Mouse (Mus musculus): ENCODE results near the gene Cnn1. TPM values are rescaled to one million over a fixed set of nuclear protein-coding genes. Genes with fewer than 3 reads are reported as not detected.

Cnn1 gene
- polyA plus RNA-seq, 1 experiment from 2014 or later = 322 TPM

- ATAC-seq (replicated peaks; ENCODE audit: low FRiP score, low TSS enrichment, low read depth) (peak; percentile 74), DNase-seq (ENCODE audit: low spot score) (peak; percentile 68)
- peaks cover 7% of the 10 kb centered on the region; the same call in 1 of the 2 replicates for H3K4me1 ChIP-seq (replicated peaks; ENCODE audit: control insufficient read depth, insufficient read depth, low read length)
- H3K9me3 ChIP-seq (ENCODE audit: control insufficient read depth, low read length) = no peaks in the 10 kb centered on the region
- H3K4me3 ChIP-seq (ENCODE audit: low read depth, low read length) = peak overlapping the region; percentile 36
- no peaks in the 10 kb centered on the region for H3K27me3 ChIP-seq (replicated peaks; ENCODE audit: control insufficient read depth, insufficient read depth, low read length)
- H3K36me3 ChIP-seq (ENCODE audit: control insufficient read depth, insufficient read depth, low read length) = no peaks in the 10 kb centered on the region
- H3K27ac ChIP-seq (ENCODE audit: low read depth) = no peak overlapping the region
- peak overlapping the region; percentile 74 for H3K4me2 ChIP-seq (ENCODE audit: low read length)
- 1% methylated on average over 34 of the region's 35 CpGs for WGBS
- H3K9ac ChIP-seq (ENCODE audit: low read length) = peak overlapping the region; percentile 29; the same call in 1 of the 2 replicates
Measured at GRCm38 (mm10) chr9:22131226-22131981, 32.4 kb downstream of the Cnn1 start.

- WGBS = 34% methylated on average over 11 of the region's 11 CpGs
- Histone ChIP-seq H3K9ac (ENCODE audit: low read length) (no peak overlapping the region), H3K27me3 (replicated peaks; ENCODE audit: control insufficient read depth, insufficient read depth, low read length) (no peaks in the 10 kb centered on the region), H3K36me3 (ENCODE audit: control insufficient read depth, insufficient read depth, low read length) (no peaks in the 10 kb centered on the region), H3K9me3 (ENCODE audit: control insufficient read depth, low read length) (no peaks in the 10 kb centered on the region), H3K4me3 (ENCODE audit: low read depth, low read length) (peak overlapping the region; percentile 36), H3K4me2 (ENCODE audit: low read length) (peak overlapping the region; percentile 74), H3K4me1 (replicated peaks; ENCODE audit: control insufficient read depth, insufficient read depth, low read length) (peaks cover 7% of the 10 kb centered on the region; the same call in 1 of the 2 replicates), H3K27ac (ENCODE audit: low read depth) (no peak overlapping the region)
- ATAC-seq (replicated peaks; ENCODE audit: low FRiP score, low TSS enrichment, low read depth) (peak; percentile 40; the same call in 1 of the 2 replicates), DNase-seq (ENCODE audit: low spot score) (no peak)
Measured at GRCm38 (mm10) chr9:22132220-22132619, 33.2 kb downstream of the Cnn1 start.

DNA sequence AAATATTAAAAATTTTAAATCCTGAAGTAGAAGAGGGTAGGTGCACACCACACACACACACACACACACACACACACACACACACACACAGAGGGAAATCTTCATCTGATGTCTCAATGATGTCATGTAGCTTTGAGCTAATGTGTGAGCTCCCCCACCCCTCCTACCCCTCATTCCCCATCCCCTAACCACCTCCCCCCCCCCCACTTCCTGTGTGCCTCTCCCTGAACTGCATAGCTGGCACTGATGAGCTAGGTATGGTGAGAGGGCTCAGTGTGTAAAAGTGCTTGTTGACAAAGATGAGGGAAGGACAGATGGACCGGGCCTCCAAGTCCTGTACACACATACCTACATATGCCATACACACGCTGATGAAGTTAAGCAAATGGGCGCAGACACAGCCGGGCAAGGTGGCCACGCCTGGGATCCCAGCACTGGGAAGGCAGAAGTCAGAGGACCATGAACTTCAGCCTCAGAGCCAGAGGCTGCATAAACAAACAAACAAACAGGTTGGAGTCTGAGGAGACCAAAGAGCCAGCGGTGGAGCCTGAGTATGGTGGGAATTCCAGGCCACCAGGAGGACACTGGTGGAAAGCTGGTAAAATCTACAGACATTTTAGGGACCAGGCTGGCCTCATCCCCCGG lies 35.4 kb downstream of the Cnn1 start:
- no peaks in the 10 kb centered on the region for H3K36me3 ChIP-seq (ENCODE audit: control insufficient read depth, insufficient read depth, low read length)
- DNase-seq (ENCODE audit: low spot score) (no peak), ATAC-seq (replicated peaks; ENCODE audit: low FRiP score, low TSS enrichment, low read depth) (no peak)
- no peaks in the 10 kb centered on the region for H3K9me3 ChIP-seq (ENCODE audit: control insufficient read depth, low read length)
- no peak overlapping the region for H3K4me2 ChIP-seq (ENCODE audit: low read length)
- H3K27ac ChIP-seq (ENCODE audit: low read depth) = no peak overlapping the region
- H3K27me3 ChIP-seq (replicated peaks; ENCODE audit: control insufficient read depth, insufficient read depth, low read length) = no peaks in the 10 kb centered on the region
- H3K4me1 ChIP-seq (replicated peaks; ENCODE audit: control insufficient read depth, insufficient read depth, low read length) = peaks cover 7% of the 10 kb centered on the region; the same call in 1 of the 2 replicates
- H3K4me3 ChIP-seq (ENCODE audit: low read depth, low read length) = no peak overlapping the region
- WGBS = 69% methylated on average over 7 of the region's 7 CpGs
- no peak overlapping the region for H3K9ac ChIP-seq (ENCODE audit: low read length)

GRCm38 (mm10) chr9:22134988-22135643 lies 36.1 kb downstream of the Cnn1 start:
- Histone ChIP-seq H3K4me3 (ENCODE audit: low read depth, low read length) (no peak overlapping the region), H3K36me3 (ENCODE audit: control insufficient read depth, insufficient read depth, low read length) (no peaks in the 10 kb centered on the region), H3K4me1 (replicated peaks; ENCODE audit: control insufficient read depth, insufficient read depth, low read length) (peaks cover 7% of the 10 kb centered on the region; the same call in 1 of the 2 replicates), H3K9me3 (ENCODE audit: control insufficient read depth, low read length) (no peaks in the 10 kb centered on the region), H3K27me3 (replicated peaks; ENCODE audit: control insufficient read depth, insufficient read depth, low read length) (no peaks in the 10 kb centered on the region), H3K4me2 (ENCODE audit: low read length) (no peak overlapping the region), H3K27ac (ENCODE audit: low read depth) (no peak overlapping the region), H3K9ac (ENCODE audit: low read length) (no peak overlapping the region)
- ATAC-seq (replicated peaks; ENCODE audit: low FRiP score, low TSS enrichment, low read depth) = no peak
- no peak for DNase-seq (ENCODE audit: low spot score)
- 83% methylated on average over 9 of the region's 9 CpGs for WGBS

DNA sequence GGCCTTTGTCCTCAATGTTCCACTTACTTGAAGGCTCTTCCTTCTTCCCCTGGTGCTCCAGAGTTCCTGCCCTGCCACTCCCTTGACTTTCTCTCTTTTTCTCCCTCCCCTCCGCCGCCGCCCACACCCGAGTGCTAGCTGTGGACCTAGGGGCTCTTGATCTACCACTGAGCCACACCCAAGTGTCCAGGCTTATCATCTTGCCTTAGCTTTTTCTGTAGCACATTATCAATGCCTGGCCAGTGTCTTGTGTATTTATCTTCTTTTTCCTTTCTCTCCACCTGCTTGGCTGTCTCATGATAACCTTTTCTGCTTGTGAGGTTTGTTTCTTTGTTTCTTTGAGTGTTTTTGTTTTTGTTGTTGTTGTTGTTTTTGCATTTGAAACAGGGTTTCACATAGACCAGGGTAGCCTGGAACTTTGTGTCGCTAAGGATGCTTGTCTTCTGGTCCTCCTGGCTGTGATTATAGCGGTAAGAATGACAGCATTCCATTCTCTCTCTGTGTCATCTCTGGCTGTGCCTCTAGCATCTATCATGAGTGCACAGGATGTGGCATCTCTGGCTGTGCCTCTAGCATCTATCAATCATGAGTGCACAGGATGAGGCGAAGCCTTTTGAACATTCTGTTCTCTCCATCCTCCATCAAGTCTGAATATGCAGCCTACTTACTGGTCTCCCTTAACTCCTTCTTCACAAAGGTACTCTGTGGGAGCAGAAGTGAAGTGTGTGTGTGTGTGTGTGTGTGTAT lies 36.8 kb downstream of the Cnn1 start, which contains the start of gene Acp5:
Acp5 (minus strand) TSS at position 68 of the 747 bp plus-strand sequence.
- no peaks in the 10 kb centered on the region for H3K36me3 ChIP-seq (ENCODE audit: control insufficient read depth, insufficient read depth, low read length)
- H3K4me3 ChIP-seq (ENCODE audit: low read depth, low read length) = no peak within 1 kb of the TSS
- DNase-seq (ENCODE audit: low spot score) (no peak), ATAC-seq (replicated peaks; ENCODE audit: low FRiP score, low TSS enrichment, low read depth) (no peak)
- no peaks in the 10 kb centered on the region for H3K27me3 ChIP-seq (replicated peaks; ENCODE audit: control insufficient read depth, insufficient read depth, low read length)
- no peak within 1 kb of the TSS for H3K4me2 ChIP-seq (ENCODE audit: low read length)
- H3K9ac ChIP-seq (ENCODE audit: low read length) = no peak within 1 kb of the TSS
- no peaks in the 10 kb centered on the region for H3K9me3 ChIP-seq (ENCODE audit: control insufficient read depth, low read length)
- 68% methylated on average over 7 of the region's 7 CpGs for WGBS
- H3K4me1 ChIP-seq (replicated peaks; ENCODE audit: control insufficient read depth, insufficient read depth, low read length) = peaks cover 7% of the 10 kb centered on the region; the same call in 1 of the 2 replicates
- H3K27ac ChIP-seq (ENCODE audit: low read depth) = no peak within 1 kb of the TSS

DNA sequence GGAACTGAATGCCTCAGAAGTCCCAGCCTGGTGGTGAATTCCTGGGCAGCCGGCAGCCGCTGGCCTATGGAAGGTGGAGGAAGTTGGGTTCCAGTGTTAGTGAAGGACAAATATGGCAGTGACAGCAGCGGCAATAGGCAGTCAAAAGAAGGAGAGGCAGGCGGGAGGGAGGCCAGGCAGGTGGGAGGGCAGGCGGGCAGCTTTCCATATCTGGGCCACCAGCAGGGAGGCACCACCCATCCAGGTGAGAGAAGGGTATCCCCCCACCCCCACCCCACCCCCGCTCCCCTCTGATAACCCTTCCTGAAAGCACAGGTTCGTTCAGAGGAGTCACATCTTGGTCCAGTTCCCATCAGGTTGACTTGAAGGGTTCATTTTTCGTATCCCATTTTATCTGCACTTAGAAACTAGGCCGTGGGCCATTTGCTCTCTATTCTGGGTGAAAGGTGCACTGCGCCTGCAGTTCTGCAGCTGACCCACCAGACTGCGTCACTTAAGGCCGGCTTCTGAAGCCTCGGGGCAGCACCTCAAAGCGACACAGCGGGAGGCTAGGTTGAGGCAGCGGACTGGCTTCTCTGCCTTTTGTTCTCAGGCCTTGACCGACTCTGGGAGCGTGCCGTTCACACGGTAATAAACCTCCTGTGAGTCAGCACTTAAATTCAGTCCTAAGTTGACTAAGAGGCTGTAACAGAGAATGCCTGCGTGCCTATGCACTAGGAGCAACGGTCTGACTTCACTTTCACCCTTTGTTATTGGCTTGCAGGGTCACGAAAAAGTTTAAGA lies 37.9 kb downstream of the Cnn1 start:
- ATAC-seq (replicated peaks; ENCODE audit: low FRiP score, low TSS enrichment, low read depth) (peak; percentile 63), DNase-seq (ENCODE audit: low spot score) (no peak)
- Histone ChIP-seq H3K4me2 (ENCODE audit: low read length) (no peak overlapping the region), H3K9ac (ENCODE audit: low read length) (no peak overlapping the region), H3K36me3 (ENCODE audit: control insufficient read depth, insufficient read depth, low read length) (no peaks in the 10 kb centered on the region), H3K27ac (ENCODE audit: low read depth) (no peak overlapping the region), H3K4me1 (replicated peaks; ENCODE audit: control insufficient read depth, insufficient read depth, low read length) (no peaks in the 10 kb centered on the region; the same call in 1 of the 2 replicates), H3K27me3 (replicated peaks; ENCODE audit: control insufficient read depth, insufficient read depth, low read length) (no peaks in the 10 kb centered on the region), H3K4me3 (ENCODE audit: low read depth, low read length) (no peak overlapping the region), H3K9me3 (ENCODE audit: control insufficient read depth, low read length) (no peaks in the 10 kb centered on the region)
- 16% methylated on average over 23 of the region's 23 CpGs for WGBS

DNA sequence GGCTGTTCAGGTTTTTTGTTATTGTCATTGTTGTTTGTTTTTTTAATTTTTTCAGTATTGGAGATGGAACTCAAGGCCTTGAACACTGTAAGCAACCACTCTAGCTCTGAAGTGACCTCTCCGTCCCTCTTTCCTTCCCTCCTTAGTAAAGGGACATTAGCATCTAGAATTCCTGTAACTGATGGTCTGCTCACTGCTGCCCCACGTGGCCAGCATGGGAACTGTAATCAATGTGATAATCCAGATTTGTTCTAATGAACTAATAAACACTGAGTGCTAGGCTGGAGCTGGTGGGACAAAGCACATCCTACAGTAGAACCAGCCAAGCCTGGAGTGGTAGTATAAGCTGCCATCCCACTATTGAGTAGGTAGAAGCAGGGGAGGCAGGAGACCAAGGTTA lies 39.5 kb downstream of the Cnn1 start:
- ATAC-seq (replicated peaks; ENCODE audit: low FRiP score, low TSS enrichment, low read depth) (no peak), DNase-seq (ENCODE audit: low spot score) (no peak)
- Histone ChIP-seq H3K9ac (ENCODE audit: low read length) (no peak overlapping the region), H3K4me2 (ENCODE audit: low read length) (no peak overlapping the region), H3K4me3 (ENCODE audit: low read depth, low read length) (no peak overlapping the region), H3K36me3 (ENCODE audit: control insufficient read depth, insufficient read depth, low read length) (no peaks in the 10 kb centered on the region), H3K27ac (ENCODE audit: low read depth) (no peak overlapping the region), H3K4me1 (replicated peaks; ENCODE audit: control insufficient read depth, insufficient read depth, low read length) (no peaks in the 10 kb centered on the region), H3K9me3 (ENCODE audit: control insufficient read depth, low read length) (no peaks in the 10 kb centered on the region), H3K27me3 (replicated peaks; ENCODE audit: control insufficient read depth, insufficient read depth, low read length) (no peaks in the 10 kb centered on the region)
- 31% methylated on average over 2 of the region's 2 CpGs for WGBS
